Mouse (Mus musculus) brain, embryonic 14.5 days (tissue): ENCODE measurements around the gene Ssc5d.

Experiments
- CTCF ChIP-seq: fragments of 200-500 bp; IDR thresholded peaks from 2 replicates; pipeline ENCODE4 v1.5.1; 2012; ENCODE audit warnings: inconsistent platforms, mild to moderate bottlenecking, moderate library complexity, borderline replicate concordance; ENCODE audit not compliant: insufficient read depth, insufficient read length; ENCODE audit errors: extremely low read depth
- POLR2A ChIP-seq: fragments of 200-500 bp; IDR thresholded peaks from 2 replicates; pipeline ENCODE4 v1.6.1; 2012; ENCODE audit warnings: mild to moderate bottlenecking, inconsistent platforms, borderline replicate concordance; ENCODE audit not compliant: poor library complexity, insufficient read depth, insufficient read length, severe bottlenecking; ENCODE audit errors: extremely low read depth

GRCm38 (mm10) chr7:4918681-4919080, 6.9 kb upstream of the Ssc5d start:
- TF ChIP-seq POLR2A (no peak), CTCF (no peak)
